Mouse (Mus musculus): ENCODE measurements around the gene Hsp90aa1. TPM values are rescaled to one million over a fixed set of nuclear protein-coding genes. Genes with fewer than 3 reads are reported as not detected.

The Hsp90aa1 gene
- total RNA-seq, 2 experiments from 2014 or later: 686 to 1,405 TPM

DNA sequence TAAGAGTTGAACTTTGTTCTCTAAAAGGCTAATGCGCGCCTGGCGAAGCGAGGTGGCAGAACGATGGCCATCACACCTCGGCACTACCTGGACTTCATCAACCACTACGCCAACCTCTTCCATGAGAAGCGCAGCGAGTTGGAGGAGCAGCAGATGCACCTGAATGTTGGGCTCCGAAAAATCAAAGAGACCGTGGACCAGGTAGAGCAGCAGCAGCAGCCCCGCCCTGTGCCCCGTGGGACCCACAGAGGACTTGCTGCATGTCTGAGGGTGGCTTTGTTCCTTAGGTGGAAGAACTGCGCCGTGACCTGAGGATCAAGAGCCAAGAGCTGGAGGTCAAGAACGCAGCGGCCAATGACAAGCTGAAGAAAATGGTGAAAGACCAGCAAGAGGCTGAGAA, 51.1 kb downstream of the Hsp90aa1 start:
- ATAC-seq (replicated peaks; ENCODE audit: poor library complexity, severe bottlenecking): no peak

DNA sequence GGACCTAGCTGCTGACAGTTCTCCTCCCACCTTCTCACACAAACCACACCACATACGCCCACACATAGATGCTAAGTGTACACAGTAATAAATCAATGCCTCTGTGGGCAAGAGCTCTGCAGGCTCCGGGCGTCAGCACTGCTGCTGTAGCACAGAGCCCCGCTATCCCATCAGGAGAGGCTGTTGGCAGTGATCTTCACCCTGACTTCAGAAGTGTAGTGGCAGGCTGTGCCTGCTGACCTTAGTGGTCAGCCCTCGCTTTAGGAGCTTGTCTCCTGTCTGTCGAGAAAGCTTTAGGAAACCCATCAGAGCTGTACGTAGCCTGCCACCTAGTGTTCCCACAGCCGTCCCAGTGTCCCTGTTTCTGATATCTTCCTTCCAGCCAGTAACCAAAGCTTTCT, 52.3 kb downstream of the Hsp90aa1 start:
- no peak for ATAC-seq (replicated peaks; ENCODE audit: poor library complexity, severe bottlenecking)

Other genes with a start within 250 kb of the Hsp90aa1 start
- gene Dync1h1, start 101.3 kb downstream of the Hsp90aa1 start, total RNA-seq (2014; fragmentation: Nextera tagmentation): 67.0 and 91.1 TPM in 2 replicates
- gene Dync1h1, start 101.3 kb downstream of the Hsp90aa1 start, total RNA-seq (2017): 78.1 and 161 TPM in 2 replicates
- gene 1700001K19Rik, start 20.1 kb downstream of the Hsp90aa1 start, total RNA-seq (2014; fragmentation: Nextera tagmentation): not detected in 2 replicates
- gene 1700001K19Rik, start 20.1 kb downstream of the Hsp90aa1 start, total RNA-seq (2017): not detected in 2 replicates
- gene Wdr20, start 35.2 kb upstream of the Hsp90aa1 start, total RNA-seq (2014; fragmentation: Nextera tagmentation): 19.4 and 25.9 TPM in 2 replicates
- gene Wdr20, start 35.2 kb upstream of the Hsp90aa1 start, total RNA-seq (2017): 25.4 and 35.3 TPM in 2 replicates
- 1.5 TPM in 2 replicates for gene Mok, start 138.2 kb upstream of the Hsp90aa1 start, total RNA-seq (2014; fragmentation: Nextera tagmentation)
- 2.6 and 2.9 TPM in 2 replicates for gene Mok, start 138.2 kb upstream of the Hsp90aa1 start, total RNA-seq (2017)
- gene Zfp839, start 147.5 kb upstream of the Hsp90aa1 start, total RNA-seq (2014; fragmentation: Nextera tagmentation): 6.4 and 8.4 TPM in 2 replicates
- gene Zfp839, start 147.5 kb upstream of the Hsp90aa1 start, total RNA-seq (2017): 4.7 and 6.6 TPM in 2 replicates
- 53.0 and 54.1 TPM in 2 replicates for gene Cinp, start 186.4 kb upstream of the Hsp90aa1 start, total RNA-seq (2014; fragmentation: Nextera tagmentation)
- 80.7 and 82.3 TPM in 2 replicates for gene Cinp, start 186.4 kb upstream of the Hsp90aa1 start, total RNA-seq (2017)
- 6.6 and 8.5 TPM in 2 replicates for gene Tecpr2, start 186.5 kb upstream of the Hsp90aa1 start, total RNA-seq (2014; fragmentation: Nextera tagmentation)
- gene Tecpr2, start 186.5 kb upstream of the Hsp90aa1 start, total RNA-seq (2017): 5.0 and 5.1 TPM in 2 replicates